Mouse (Mus musculus): ENCODE measurements at regions not wholly inside any gene's neighbourhood (a gene's known extent, or its start where the extent isn't known, plus 50 kb on each side); places are given as distances from the start of the nearest gene placed in this dataset.
"Not testable (repeated sequence)": the region's sequence is repeated elsewhere in the genome, so short reads cannot be mapped to it uniquely, and the experiment has no call there.

DNA sequence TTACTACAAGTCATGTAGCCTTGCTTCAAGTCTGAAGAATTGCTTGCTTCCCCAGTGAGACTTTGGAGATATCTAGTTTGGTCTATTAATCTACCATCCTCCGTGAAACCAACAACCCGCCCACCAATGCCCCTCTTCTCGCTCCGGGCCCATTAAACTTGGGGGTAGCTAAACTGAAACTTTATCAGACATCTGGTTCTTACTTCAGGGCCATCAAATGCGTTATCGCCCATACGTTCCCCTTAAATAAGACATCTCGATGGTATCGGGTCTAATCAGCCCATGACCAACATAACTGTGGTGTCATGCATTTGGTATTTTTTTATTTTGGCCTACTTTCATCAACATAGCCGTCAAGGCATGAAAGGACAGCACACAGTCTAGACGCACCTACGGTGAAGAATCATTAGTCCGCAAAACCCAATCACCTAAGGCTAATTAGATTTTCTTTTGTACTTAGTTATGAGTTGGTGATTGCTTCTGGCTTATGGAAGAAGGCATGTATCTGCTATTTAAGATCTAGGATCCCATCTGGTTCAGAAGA lies 1197.8 kb downstream of the Galc start:
- 77% methylated on average over 11 of the region's 13 CpGs for WGBS
- ATAC-seq (replicated peaks; ENCODE audit: insufficient number of reproducible peaks, insufficient read depth, low FRiP score, low read depth): peak; percentile 100
- H3K4me1 ChIP-seq (replicated peaks); H3K9me3 ChIP-seq (replicated peaks); H3K9ac ChIP-seq; H3K4me2 ChIP-seq; H3K27ac ChIP-seq; H3K27me3 ChIP-seq; H3K4me3 ChIP-seq; H3K36me3 ChIP-seq: not testable (repeated sequence)

- WGBS: 33% methylated on average over 2 of the region's 2 CpGs
Measured at GRCm38 (mm10) chr12:97047674-97048073, 1211.6 kb downstream of the Galc start.

More at GRCm38 (mm10) chr12:97047674-97048073, 1211.6 kb downstream of the Galc start:
- ATAC-seq (replicated peaks; ENCODE audit: insufficient number of reproducible peaks, insufficient read depth, low FRiP score, low read depth): no peak
- Histone ChIP-seq H3K27ac (no peak overlapping the region), H3K4me1 (replicated peaks) (no peaks in the 10 kb centered on the region), H3K4me3 (no peak overlapping the region), H3K36me3 (no peaks in the 10 kb centered on the region), H3K9me3 (replicated peaks) (no peaks in the 10 kb centered on the region), H3K9ac (no peak overlapping the region), H3K4me2 (no peak overlapping the region), H3K27me3 (no peaks in the 10 kb centered on the region)

All from heart, embryonic 15.5 days (tissue).